Mouse (Mus musculus): ENCODE results near the gene Zfyve9.
"Not testable (repeated sequence)": the region's sequence is repeated elsewhere in the genome, so short reads cannot be mapped to it uniquely, and the experiment has no call there.

The Zfyve9 gene

DNA sequence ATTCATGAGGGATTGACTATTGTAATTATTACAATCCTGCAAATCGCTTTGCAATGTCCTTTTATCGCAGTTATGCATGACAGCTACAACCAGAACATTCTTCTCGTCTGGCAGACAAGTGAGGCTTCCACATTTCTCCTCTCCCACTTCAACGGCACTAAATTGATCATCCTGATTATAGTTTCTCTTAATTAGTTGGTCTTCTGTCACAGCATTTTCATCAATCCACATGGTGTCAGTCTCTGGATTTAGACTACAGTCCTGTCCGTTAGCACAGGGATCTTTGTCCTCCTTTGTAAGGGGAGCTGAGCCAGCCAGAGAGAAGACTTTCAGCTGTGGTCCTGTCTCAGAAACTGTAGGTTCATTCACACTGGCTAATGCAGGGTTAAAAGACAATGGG is 61.2 kb downstream of the Zfyve9 start, which contains the start of gene 3110021N24Rik:
3110021N24Rik (plus strand) TSS at position 301 of the 400 bp plus-strand sequence.
- DNase-seq, result no peak

- no peak for DNase-seq
Measured at GRCm38 (mm10) chr4:108708209-108708608, 72.4 kb downstream of the Zfyve9 start.

GRCm38 (mm10) chr4:108696934-108697333 is 83.7 kb downstream of the Zfyve9 start:
- DNase-seq, result peak; percentile 16 to 37

DNA sequence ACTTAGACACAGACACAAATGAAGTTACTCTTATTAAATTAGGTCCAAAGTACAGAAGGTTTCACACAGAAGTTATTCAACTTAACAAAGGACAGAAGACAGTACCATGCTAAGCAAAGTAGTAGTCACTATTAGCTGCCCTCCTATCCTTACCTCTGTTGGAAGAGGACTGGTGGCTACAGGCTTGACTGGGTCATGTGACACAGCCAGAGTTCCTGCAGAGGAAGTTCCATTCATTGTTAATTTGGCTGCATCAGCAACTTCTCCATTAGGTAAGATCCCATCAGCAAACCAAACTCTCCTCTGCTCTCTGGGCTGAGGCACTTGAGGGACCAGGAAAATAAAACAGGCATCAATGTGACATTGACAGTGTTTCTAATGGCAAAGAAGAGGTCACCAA is 89.1 kb downstream of the Zfyve9 start:
- DNase-seq, result no peak

DNA sequence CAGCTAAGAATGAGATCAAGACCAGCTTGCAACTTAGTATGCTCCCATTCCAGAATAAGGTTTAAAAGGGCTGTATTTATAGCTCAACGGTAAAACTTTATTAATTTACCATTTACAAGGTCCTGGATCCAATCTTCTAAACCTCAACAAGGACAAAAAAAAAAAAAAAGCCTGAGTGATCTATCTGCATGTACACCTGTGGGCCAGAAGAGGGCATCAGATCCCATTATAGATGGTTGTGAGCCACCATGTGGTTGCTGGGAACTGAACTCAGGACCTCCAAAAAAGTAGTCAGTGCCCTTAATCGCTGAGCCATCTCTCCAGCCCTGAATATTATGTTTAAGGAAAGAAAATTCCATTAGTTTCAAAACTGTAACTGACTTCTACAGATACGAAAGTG is 90.1 kb downstream of the Zfyve9 start:
- DNase-seq, result no peak

DNA sequence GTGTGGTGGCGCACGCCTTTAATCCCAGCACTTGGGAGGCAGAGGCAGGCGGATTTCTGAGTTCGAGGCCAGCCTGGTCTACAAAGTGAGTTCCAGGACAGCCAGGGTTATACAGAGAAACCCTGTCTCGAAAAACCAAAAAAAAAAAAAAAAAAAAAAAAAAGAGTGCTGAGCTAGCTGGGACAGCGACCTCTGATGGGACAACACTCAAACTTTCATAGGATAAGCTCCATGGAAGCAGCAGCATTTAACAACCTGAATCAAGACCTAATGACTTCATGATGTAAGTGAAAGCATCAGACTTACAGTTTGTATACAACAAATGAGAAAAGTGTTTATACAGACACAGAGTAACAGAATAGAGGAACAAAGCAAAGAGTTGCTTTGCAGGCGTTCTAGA is 93.5 kb downstream of the Zfyve9 start:
- not testable (repeated sequence) for DNase-seq

- peak in 1 of 2 experiments; percentile 24 for DNase-seq
Measured at GRCm38 (mm10) chr4:108686156-108686555, 94.4 kb downstream of the Zfyve9 start.

GRCm38 (mm10) chr4:108664407-108664806 is 116.2 kb downstream of the Zfyve9 start:
- peak in 1 of 2 experiments; percentile 6 for DNase-seq

- no peak for DNase-seq
Measured at GRCm38 (mm10) chr4:108638752-108639151, 141.8 kb downstream of the Zfyve9 start.

DNA sequence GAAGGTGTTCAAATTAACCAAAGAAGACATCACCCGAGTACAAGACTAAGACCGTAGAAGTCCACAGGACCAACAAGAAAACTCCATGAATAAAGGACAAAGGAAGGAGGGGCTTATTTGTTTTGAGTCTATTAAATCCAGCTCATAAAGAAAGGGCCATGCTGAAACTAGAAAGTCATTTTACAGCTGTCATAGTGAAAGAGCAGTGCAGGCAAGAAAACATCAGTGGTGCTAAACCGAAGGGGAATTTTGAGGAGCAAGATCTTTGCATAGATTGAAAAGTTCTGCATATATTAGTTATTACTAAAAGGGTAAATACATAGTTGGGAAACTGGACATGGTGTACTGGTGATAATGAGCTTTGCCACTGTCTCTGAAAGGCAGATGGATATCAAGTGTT is 142.9 kb downstream of the Zfyve9 start:
- no peak for DNase-seq

GRCm38 (mm10) chr4:108635101-108635500 is 145.5 kb downstream of the Zfyve9 start:
- DNase-seq, result no peak

GRCm38 (mm10) chr4:108634696-108635095 is 145.9 kb downstream of the Zfyve9 start:
- DNase-seq, result no peak

DNA sequence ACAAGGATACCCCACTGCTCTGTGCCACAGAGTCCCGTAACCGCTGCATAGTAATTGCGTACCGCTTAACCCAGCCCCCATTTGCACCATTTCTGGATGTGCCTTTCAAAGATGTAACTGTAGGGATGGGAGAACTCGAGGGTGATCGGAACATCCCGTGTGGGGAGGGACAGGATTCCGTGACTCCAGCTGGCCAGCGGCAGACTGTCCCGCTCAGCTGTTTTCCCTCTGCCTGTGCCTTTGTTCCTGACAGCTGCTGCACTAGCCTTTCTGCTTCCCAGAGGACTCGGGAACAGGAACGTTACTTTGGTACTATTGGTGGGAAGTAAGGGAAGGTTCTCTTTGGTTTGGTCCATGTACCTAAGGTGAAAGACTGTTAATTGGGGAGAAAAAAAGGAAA is 146.9 kb downstream of the Zfyve9 start:
- DNase-seq, result no peak

- no peak for DNase-seq
Measured at GRCm38 (mm10) chr4:108631616-108632015, 149.0 kb downstream of the Zfyve9 start.

GRCm38 (mm10) chr4:108630096-108630495 is 150.5 kb downstream of the Zfyve9 start:
- no peak for DNase-seq

DNA sequence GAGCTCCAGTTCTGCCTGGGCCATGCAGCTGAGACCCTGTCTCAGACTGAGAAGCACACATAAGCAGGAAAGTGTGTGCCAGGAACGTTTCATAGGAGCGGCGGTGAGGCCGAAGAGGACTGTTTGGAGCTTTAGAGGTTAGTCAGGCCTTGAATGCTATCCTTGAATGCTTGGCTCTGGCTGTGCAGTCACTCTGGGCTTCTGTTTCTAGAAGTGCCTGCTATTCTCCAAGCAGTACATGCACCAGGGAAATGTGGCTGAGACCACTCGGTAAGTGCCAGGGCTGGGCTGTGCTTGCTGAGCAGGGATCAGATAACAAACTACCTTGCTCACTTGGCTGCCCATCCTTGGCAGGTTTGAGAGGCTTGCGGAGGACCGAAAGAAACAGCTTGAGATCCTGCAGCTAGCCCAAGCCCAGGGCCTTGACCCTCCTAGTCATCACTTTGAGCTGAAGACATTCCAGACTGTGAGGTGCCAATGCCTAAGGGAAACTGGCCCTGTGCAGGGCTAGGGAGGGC is 151.2 kb downstream of the Zfyve9 start:
- no peak for DNase-seq

DNA sequence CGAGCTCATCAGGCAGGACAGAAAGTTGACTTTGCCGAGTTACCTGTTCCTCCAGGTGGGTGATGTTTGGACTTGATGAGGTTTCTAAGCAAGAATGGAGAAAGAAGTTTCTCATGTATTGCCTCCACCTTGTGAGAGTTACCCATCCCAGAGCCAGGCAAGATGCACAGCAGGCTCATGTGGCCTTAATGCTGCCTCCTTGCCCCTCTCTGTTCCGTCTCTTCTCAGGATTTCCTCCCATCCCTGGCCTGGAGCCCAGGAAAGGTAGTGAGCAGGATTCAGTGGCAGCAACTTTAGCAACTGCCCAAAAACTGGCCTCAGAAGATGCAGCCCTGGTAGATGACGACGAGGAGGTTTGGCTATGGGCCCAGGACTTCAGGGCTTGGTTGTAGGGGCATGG is 153.5 kb downstream of the Zfyve9 start:
- DNase-seq, result no peak

DNA sequence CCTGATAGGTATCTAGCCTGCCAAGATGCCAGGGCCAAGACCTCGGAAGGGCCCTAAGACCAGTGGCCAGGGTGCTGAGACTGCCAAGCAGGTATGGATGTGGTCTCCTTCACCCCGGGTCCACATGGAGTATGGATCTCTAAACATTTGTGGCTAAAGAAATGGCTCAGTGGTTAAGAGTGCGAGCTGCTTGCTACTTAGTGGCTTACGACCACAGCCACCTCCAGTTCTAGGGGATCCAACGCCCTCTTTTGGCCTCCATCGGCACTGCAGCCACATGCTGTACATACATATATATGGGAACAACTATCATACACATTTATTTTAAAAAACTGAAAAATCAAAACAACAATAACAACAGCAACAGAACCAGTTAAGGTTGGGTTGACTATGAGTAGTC is 159.1 kb downstream of the Zfyve9 start:
- no peak for DNase-seq

DNA sequence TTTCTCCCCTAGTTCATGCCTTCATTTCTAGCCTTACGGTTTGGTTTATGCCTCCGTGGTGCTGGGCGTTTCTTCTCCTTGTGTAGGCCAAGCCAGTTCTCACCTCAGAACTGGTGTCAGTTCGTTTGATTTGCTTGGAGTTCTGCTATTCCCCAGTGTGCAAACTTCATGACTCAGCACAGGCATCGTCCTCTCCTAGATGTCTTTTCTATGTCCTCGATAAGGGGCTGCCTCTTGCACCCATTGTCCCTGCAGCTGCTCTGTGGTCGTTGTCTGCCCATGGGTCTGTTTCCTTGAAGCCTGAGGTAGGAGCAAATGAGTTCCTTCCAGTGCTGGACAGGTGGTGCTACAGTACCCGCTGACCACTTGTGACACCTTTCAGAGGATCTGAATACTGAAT is 160.1 kb downstream of the Zfyve9 start:
- no peak for DNase-seq

GRCm38 (mm10) chr4:108619587-108620341 is 160.8 kb downstream of the Zfyve9 start, which contains the start of gene Cc2d1b:
Cc2d1b (plus strand) TSS chr4:108619940.
- peak; percentile 93 to 95 for DNase-seq

DNA sequence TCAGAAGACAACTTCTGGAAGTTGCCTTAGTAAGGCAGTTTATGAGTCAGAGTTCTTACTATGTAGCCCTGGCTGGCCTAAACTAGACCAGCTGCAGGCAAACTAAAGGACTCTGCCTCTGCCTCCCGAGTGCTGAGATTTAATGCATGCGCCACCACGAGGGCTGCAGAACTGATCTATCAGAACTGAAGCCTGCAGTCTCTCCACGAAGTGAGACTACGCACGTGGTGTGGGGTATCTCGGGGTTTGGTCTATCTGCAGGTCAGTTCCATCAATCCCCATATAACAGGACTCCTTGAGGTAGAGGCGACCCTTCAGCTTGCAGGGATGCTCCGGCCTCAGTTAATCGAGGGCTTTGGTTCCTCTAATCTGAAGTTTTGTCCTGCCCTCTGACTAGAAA is 161.4 kb downstream of the Zfyve9 start:
- DNase-seq, result no peak

GRCm38 (mm10) chr4:108618586-108618985 is 162.0 kb downstream of the Zfyve9 start:
- no peak for DNase-seq

DNA sequence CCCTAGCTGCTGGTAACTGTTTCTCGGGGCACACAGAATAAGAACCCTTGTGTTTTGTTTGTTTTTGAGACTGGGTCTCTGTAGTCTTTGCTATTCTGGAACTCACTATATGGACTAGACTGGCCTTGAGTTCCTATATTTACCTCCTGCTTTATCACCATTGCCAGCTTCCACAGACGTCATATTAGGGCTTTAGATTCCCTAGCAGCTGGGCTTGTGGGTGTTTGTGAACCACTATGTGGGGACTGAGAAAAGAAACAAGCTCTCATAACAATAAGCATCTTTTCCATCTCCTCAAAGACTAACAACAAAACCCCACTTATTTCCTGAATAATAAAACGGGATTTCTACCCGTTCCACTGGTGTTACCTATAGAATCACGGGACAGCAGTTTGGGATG is 169.7 kb downstream of the Zfyve9 start:
- no peak for DNase-seq

- no peak for DNase-seq
Measured at GRCm38 (mm10) chr4:108608651-108609050, 171.9 kb downstream of the Zfyve9 start.

DNA sequence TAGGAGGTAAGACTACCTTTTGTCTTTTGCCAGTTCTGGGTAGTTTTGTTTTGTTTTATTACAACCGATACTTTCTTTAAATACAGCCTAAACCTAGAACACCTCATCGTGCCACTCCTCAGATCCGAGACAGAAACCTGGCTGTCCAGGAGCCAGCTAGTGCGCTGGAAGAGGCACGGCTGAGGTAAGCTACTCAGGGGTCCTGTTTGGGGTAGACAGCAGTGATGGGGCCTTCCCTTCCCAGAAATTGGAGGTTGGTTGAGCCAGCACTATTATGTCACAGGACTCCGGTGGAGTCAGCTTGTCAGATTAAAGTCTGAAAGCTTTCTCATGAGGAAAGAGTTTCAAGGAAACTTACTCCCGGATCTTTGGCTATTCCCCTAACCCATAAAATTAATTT is 178.7 kb downstream of the Zfyve9 start:
- no peak for DNase-seq

Measured in kidney, adult 8-10 months (tissue).